Mouse (Mus musculus) neural tube, embryonic 12.5 days (tissue): ENCODE data around the gene Thnsl1. TPM values are rescaled to one million over a fixed set of nuclear protein-coding genes. Genes with fewer than 3 reads are reported as not detected.
A peak's percentile ranks its signal among the peaks of the same experiment; 100 is the strongest.
"Not testable (repeated sequence)": the region's sequence is repeated elsewhere in the genome, so short reads cannot be mapped to it uniquely, and the experiment has no call there.

Source experiments
- ATAC-seq: fragments of 200-750 bp; cut with Nextera tagmentation; 2 replicates; pipeline ENCODE4 v1.8.0; 2017; ENCODE audit warnings: low read depth, mild to moderate bottlenecking, moderate TSS enrichment, moderate library complexity; ENCODE audit not compliant: low FRiP score
- H3K27ac ChIP-seq: fragments of 300-500 bp; sonication (generic); 2 replicates; pipeline ENCODE4 v1.5.1; 2016
- H3K27me3 ChIP-seq: fragments of 300-500 bp; sonication (generic); replicated peaks from 2 replicates; pipeline ENCODE4 v1.6.1; 2016; ENCODE audit warnings: mild to moderate bottlenecking
- H3K36me3 ChIP-seq: fragments of 300-500 bp; sonication (generic); 2 replicates; pipeline ENCODE4 v1.6.1; 2016; ENCODE audit warnings: mild to moderate bottlenecking
- H3K4me1 ChIP-seq: fragments of 300-500 bp; sonication (generic); 2 replicates; pipeline ENCODE4 v1.6.1; 2016
- H3K4me2 ChIP-seq: fragments of 300-500 bp; sonication (generic); replicated peaks from 2 replicates; pipeline ENCODE4 v1.6.1; 2016; ENCODE audit warnings: mild to moderate bottlenecking
- H3K4me3 ChIP-seq: fragments of 300-500 bp; sonication (generic); 2 replicates; pipeline ENCODE4 v1.5.1; 2016
- H3K9ac ChIP-seq: fragments of 300-500 bp; sonication (generic); 2 replicates; pipeline ENCODE4 v1.6.1; 2016; ENCODE audit warnings: mild to moderate bottlenecking
- H3K9me3 ChIP-seq: fragments of 300-500 bp; sonication (generic); 2 replicates; pipeline ENCODE4 v1.6.1; 2016; ENCODE audit warnings: mild to moderate bottlenecking
- WGBS: fragments of 180-500 bp; shearing (Covaris S2); methylation state at CpG from one replicate; pipeline ENCODE4 v1.1.7; 2016; 5-methylcytosine and 5-hydroxymethylcytosine counted together
- polyA plus RNA-seq: library from polyadenylated mRNA; unstranded; fragments of >200 nt; fragmentation: Nextera tagmentation; extraction: Ambion mirVana; gene quantifications from 2 replicates; pipeline ENCODE4 v1.2.1, GENCODE M21; 2016

Gene Thnsl1
- polyA plus RNA-seq, 1 experiment from 2014 or later = 14.6 TPM

GRCm38 (mm10) chr2:21205831-21206159, 271 bp downstream of the Thnsl1 start:
- Histone ChIP-seq H3K9me3 (no peaks in the 10 kb centered on the region), H3K27me3 (no peaks in the 10 kb centered on the region), H3K4me3 (peak overlapping the region; percentile 59), H3K27ac (0 out of 2 replicates have a peak overlapping the region, but pooled peaks have one; percentile 50), H3K9ac (peak overlapping the region; percentile 65), H3K4me1 (peaks cover 3% of the 10 kb centered on the region; the same call in 1 of the 2 replicates), H3K36me3 (no peaks in the 10 kb centered on the region), H3K4me2 (peak overlapping the region; percentile 75)
- 2% methylated on average over 19 of the region's 19 CpGs for WGBS
- ATAC-seq = peak; percentile 93

- 45% methylated on average over 6 of the region's 6 CpGs for WGBS
- peak; percentile 1; the same call in 1 of the 2 replicates for ATAC-seq
These were observed 754 bp downstream of the Thnsl1 start for GRCm38 (mm10) chr2:21206278-21206677.

GRCm38 (mm10) chr2:21211361-21211760, 5.8 kb downstream of the Thnsl1 start:
- no peak overlapping the region for H3K4me3 ChIP-seq
- no peak overlapping the region for H3K9ac ChIP-seq
- H3K4me1 ChIP-seq = peaks cover 3% of the 10 kb centered on the region; the same call in 1 of the 2 replicates
- 87% methylated on average over 6 of the region's 6 CpGs for WGBS
- H3K4me2 ChIP-seq = no peak overlapping the region
- no peaks in the 10 kb centered on the region for H3K27me3 ChIP-seq
- peaks cover 4% of the 10 kb centered on the region; the same call in 1 of the 2 replicates for H3K36me3 ChIP-seq
- no peaks in the 10 kb centered on the region for H3K9me3 ChIP-seq
- no peak for ATAC-seq
- H3K27ac ChIP-seq = no peak overlapping the region

More at GRCm38 (mm10) chr2:21206278-21206677, 754 bp downstream of the Thnsl1 start:
- no peaks in the 10 kb centered on the region for H3K9me3 ChIP-seq
- no peak overlapping the region for H3K27ac ChIP-seq
- no peaks in the 10 kb centered on the region for H3K36me3 ChIP-seq
- H3K27me3 ChIP-seq = no peaks in the 10 kb centered on the region
- peak overlapping the region; percentile 75 for H3K4me2 ChIP-seq
- H3K9ac ChIP-seq = peak overlapping the region; percentile 65
- peak overlapping the region; percentile 59 for H3K4me3 ChIP-seq
- peaks cover 3% of the 10 kb centered on the region; the same call in 1 of the 2 replicates for H3K4me1 ChIP-seq

- no peaks in the 10 kb centered on the region for H3K9me3 ChIP-seq
- no peak overlapping the region for H3K9ac ChIP-seq
- no peaks in the 10 kb centered on the region for H3K4me1 ChIP-seq
- no peak overlapping the region for H3K4me3 ChIP-seq
- peaks cover 5% of the 10 kb centered on the region; the same call in 1 of the 2 replicates for H3K36me3 ChIP-seq
- no peak overlapping the region for H3K4me2 ChIP-seq
- no peak for ATAC-seq
- H3K27ac ChIP-seq = no peak overlapping the region
- H3K27me3 ChIP-seq = no peaks in the 10 kb centered on the region
These were observed 8.8 kb downstream of the Thnsl1 start for GRCm38 (mm10) chr2:21214322-21214721.

GRCm38 (mm10) chr2:21215284-21215683, 9.8 kb downstream of the Thnsl1 start:
- Histone ChIP-seq H3K4me3 (no peak overlapping the region), H3K9ac (no peak overlapping the region), H3K27me3 (no peaks in the 10 kb centered on the region), H3K4me1 (no peaks in the 10 kb centered on the region), H3K4me2 (no peak overlapping the region), H3K36me3 (peaks cover 5% of the 10 kb centered on the region; the same call in 1 of the 2 replicates), H3K9me3 (no peaks in the 10 kb centered on the region), H3K27ac (no peak overlapping the region)
- 93% methylated on average over 2 of the region's 2 CpGs for WGBS
- no peak for ATAC-seq

GRCm38 (mm10) chr2:21222453-21223384, 17.2 kb downstream of the Thnsl1 start:
- H3K27ac ChIP-seq = no peak overlapping the region
- no peak overlapping the region for H3K9ac ChIP-seq
- H3K4me2 ChIP-seq = no peak overlapping the region
- H3K4me1 ChIP-seq = no peaks in the 10 kb centered on the region
- H3K36me3 ChIP-seq = no peaks in the 10 kb centered on the region
- ATAC-seq = no peak
- 93% methylated on average over 9 of the region's 9 CpGs for WGBS
- no peak overlapping the region for H3K4me3 ChIP-seq
- H3K9me3 ChIP-seq = no peaks in the 10 kb centered on the region
- H3K27me3 ChIP-seq = no peaks in the 10 kb centered on the region

- Histone ChIP-seq H3K27me3 (no peaks in the 10 kb centered on the region), H3K4me2 (no peak overlapping the region), H3K4me3 (no peak overlapping the region), H3K36me3 (no peaks in the 10 kb centered on the region), H3K9me3 (no peaks in the 10 kb centered on the region), H3K4me1 (no peaks in the 10 kb centered on the region), H3K27ac (no peak overlapping the region), H3K9ac (no peak overlapping the region)
- WGBS = 63% methylated on average over 2 of the region's 2 CpGs
- ATAC-seq = no peak
These were observed 24.8 kb downstream of the Thnsl1 start for GRCm38 (mm10) chr2:21230276-21230675.

- 81% methylated on average over 3 of the region's 3 CpGs for WGBS
- ATAC-seq = no peak
- Histone ChIP-seq H3K4me3 (no peak overlapping the region), H3K9ac (no peak overlapping the region), H3K27ac (no peak overlapping the region), H3K36me3 (no peaks in the 10 kb centered on the region), H3K9me3 (no peaks in the 10 kb centered on the region), H3K4me1 (no peaks in the 10 kb centered on the region), H3K27me3 (no peaks in the 10 kb centered on the region), H3K4me2 (no peak overlapping the region)
These were observed 25.6 kb downstream of the Thnsl1 start for GRCm38 (mm10) chr2:21231147-21231546.

GRCm38 (mm10) chr2:21234871-21235648, 29.5 kb downstream of the Thnsl1 start:
- H3K27me3 ChIP-seq = no peaks in the 10 kb centered on the region
- 86% methylated on average over 9 of the region's 9 CpGs for WGBS

GRCm38 (mm10) chr2:21235844-21236386, 30.4 kb downstream of the Thnsl1 start:
- no peak overlapping the region for H3K27ac ChIP-seq
- ATAC-seq = no peak
- H3K4me1 ChIP-seq = no peaks in the 10 kb centered on the region
- H3K36me3 ChIP-seq = no peaks in the 10 kb centered on the region
- no peak overlapping the region for H3K4me3 ChIP-seq
- no peaks in the 10 kb centered on the region for H3K27me3 ChIP-seq
- WGBS = 97% methylated on average over 4 of the region's 4 CpGs
- no peak overlapping the region for H3K9ac ChIP-seq
- no peaks in the 10 kb centered on the region for H3K9me3 ChIP-seq
- H3K4me2 ChIP-seq = no peak overlapping the region

More at GRCm38 (mm10) chr2:21234871-21235648, 29.5 kb downstream of the Thnsl1 start:
- H3K4me3 ChIP-seq = no peak overlapping the region
- H3K4me2 ChIP-seq = no peak overlapping the region
- H3K9me3 ChIP-seq = no peaks in the 10 kb centered on the region
- no peaks in the 10 kb centered on the region for H3K36me3 ChIP-seq
- no peak for ATAC-seq
- H3K9ac ChIP-seq = no peak overlapping the region
- no peak overlapping the region for H3K27ac ChIP-seq
- H3K4me1 ChIP-seq = no peaks in the 10 kb centered on the region

GRCm38 (mm10) chr2:21236846-21237245, 31.3 kb downstream of the Thnsl1 start:
- Histone ChIP-seq H3K4me2 (no peak overlapping the region), H3K4me3 (no peak overlapping the region), H3K9me3 (no peaks in the 10 kb centered on the region), H3K27ac (no peak overlapping the region), H3K9ac (no peak overlapping the region), H3K4me1 (no peaks in the 10 kb centered on the region), H3K27me3 (no peaks in the 10 kb centered on the region), H3K36me3 (no peaks in the 10 kb centered on the region)
- WGBS = 87% methylated on average over 5 of the region's 5 CpGs
- no peak for ATAC-seq

- not testable (repeated sequence) for ATAC-seq, H3K36me3 ChIP-seq, H3K4me2 ChIP-seq, H3K27me3 ChIP-seq, H3K4me3 ChIP-seq, H3K9ac ChIP-seq, H3K4me1 ChIP-seq, H3K9me3 ChIP-seq, H3K27ac ChIP-seq
- WGBS = 84% methylated on average over 4 of the region's 6 CpGs
These were observed 38.6 kb downstream of the Thnsl1 start for GRCm38 (mm10) chr2:21244104-21244503.
